Mouse (Mus musculus) lung, adult 18-20 months (tissue): Measurements from ENCODE around the gene Pou2f3.

Source experiments
- DNase-seq, 2 experiments: peaks; one replicate each; pipeline ENCODE4 v3.0.0; 2022; ENCODE audit warnings: mixed read lengths in 2 of 2

Gene Pou2f3

GRCm38 (mm10) chr9:43230886-43231285, 20.7 kb upstream of the Pou2f3 start:
- no peak for DNase-seq

- DNase-seq, result no peak
Observed at GRCm38 (mm10) chr9:43229962-43230361, 19.8 kb upstream of the Pou2f3 start.

GRCm38 (mm10) chr9:43229398-43229895, 19.3 kb upstream of the Pou2f3 start:
- no peak for DNase-seq

GRCm38 (mm10) chr9:43228745-43229144, 18.6 kb upstream of the Pou2f3 start:
- no peak for DNase-seq

GRCm38 (mm10) chr9:43227626-43228025, 17.5 kb upstream of the Pou2f3 start:
- no peak for DNase-seq

- no peak for DNase-seq
Observed at GRCm38 (mm10) chr9:43226573-43227160, 16.5 kb upstream of the Pou2f3 start.

GRCm38 (mm10) chr9:43225481-43225880, 15.3 kb upstream of the Pou2f3 start:
- DNase-seq, result no peak

GRCm38 (mm10) chr9:43224771-43225355, 14.7 kb upstream of the Pou2f3 start:
- no peak for DNase-seq

GRCm38 (mm10) chr9:43222429-43222715, 12.2 kb upstream of the Pou2f3 start:
- no peak for DNase-seq

- DNase-seq, result peak; percentile 68 to 72
Observed at GRCm38 (mm10) chr9:43221643-43222428, 11.7 kb upstream of the Pou2f3 start.

GRCm38 (mm10) chr9:43210771-43211450, 742 bp upstream of the Pou2f3 start:
- peak in 1 of 2 experiments; percentile 41 for DNase-seq

GRCm38 (mm10) chr9:43206022-43206390, 4.2 kb downstream of the Pou2f3 start:
- DNase-seq, result no peak

- DNase-seq, result no peak
Observed at GRCm38 (mm10) chr9:43205343-43206021, 4.7 kb downstream of the Pou2f3 start.

- DNase-seq, result no peak
Observed at GRCm38 (mm10) chr9:43200212-43200611, 10.0 kb downstream of the Pou2f3 start.

- DNase-seq, result no peak
Observed at GRCm38 (mm10) chr9:43194001-43194400, 16.2 kb downstream of the Pou2f3 start.

GRCm38 (mm10) chr9:43191561-43191960, 18.6 kb downstream of the Pou2f3 start:
- DNase-seq, result no peak

- no peak for DNase-seq
Observed at GRCm38 (mm10) chr9:43189021-43189356, 21.2 kb downstream of the Pou2f3 start.

GRCm38 (mm10) chr9:43188309-43189020, 21.7 kb downstream of the Pou2f3 start:
- DNase-seq, result no peak

GRCm38 (mm10) chr9:43179614-43180013, 30.6 kb downstream of the Pou2f3 start:
- DNase-seq, result no peak

GRCm38 (mm10) chr9:43178172-43178571, 32.0 kb downstream of the Pou2f3 start:
- no peak for DNase-seq

- no peak for DNase-seq
Observed at GRCm38 (mm10) chr9:43167081-43167480, 43.1 kb downstream of the Pou2f3 start.

GRCm38 (mm10) chr9:43166346-43166745, 43.8 kb downstream of the Pou2f3 start:
- DNase-seq, result no peak
